In genomic region chr6:144357081-144357480, GRCm38 (mm10) we compare ENCODE assay signal across 17 mouse cellular contexts.
"Had no signal": no experiment of that assay in that cellular context is flagged by ENCODE, and none has a peak within 500 bp of the region (broad histone marks: within the 10 kb centered on the region; RNA-seq: fewer than 3 reads in every experiment).

No protein-coding gene starts in this region.

- DNase-seq: lung, adult 18-20 months; lung, embryonic 14.5 days; lung, postnatal 10 days; lung, postnatal 4 days; retina, postnatal 1 day; right cerebral cortex, adult 18-20 months; right cerebral cortex, postnatal 25 days; right cerebral cortex, postnatal 4 days; spleen, adult 18-20 months; thymus, adult 18-20 months; thymus, postnatal 14 days; thymus, postnatal 36 days had no signal

- H3K27ac ChIP-seq: midbrain, embryonic 10.5 days; midbrain, embryonic 13.5 days; midbrain, embryonic 15.5 days; neural tube, embryonic 13.5 days; neural tube, embryonic 15.5 days had no signal

- H3K36me3 ChIP-seq: midbrain, embryonic 10.5 days; midbrain, embryonic 13.5 days; midbrain, embryonic 15.5 days; neural tube, embryonic 13.5 days; neural tube, embryonic 15.5 days had no signal

- H3K27me3 ChIP-seq: midbrain, embryonic 13.5 days; midbrain, embryonic 15.5 days had no signal

- H3K9me3 ChIP-seq: midbrain, embryonic 10.5 days; midbrain, embryonic 13.5 days; midbrain, embryonic 15.5 days; neural tube, embryonic 13.5 days; neural tube, embryonic 15.5 days had no signal

- H3K4me2 ChIP-seq: lung, embryonic 14.5 days; midbrain, embryonic 13.5 days; midbrain, embryonic 15.5 days; neural tube, embryonic 13.5 days; neural tube, embryonic 15.5 days had no signal

- ATAC-seq: midbrain, embryonic 13.5 days; midbrain, embryonic 15.5 days had no signal

- H3K4me3 ChIP-seq: midbrain, embryonic 10.5 days; midbrain, embryonic 13.5 days; midbrain, embryonic 15.5 days; neural tube, embryonic 13.5 days; neural tube, embryonic 15.5 days had no signal

- H3K9ac ChIP-seq: lung, embryonic 14.5 days; midbrain, embryonic 13.5 days; midbrain, embryonic 15.5 days; neural tube, embryonic 13.5 days; neural tube, embryonic 15.5 days had no signal
